In genomic region chr8:128357540-128358405, GRCm38 (mm10) we compare ENCODE assay signal across 8 mouse cellular contexts. TPM values are rescaled to one million over a fixed set of nuclear protein-coding genes. Genes with fewer than 3 reads are reported as not detected.
DNase-seq lines count a peak whose midpoint lies in the region; ATAC-seq and TF ChIP-seq lines count a peak whose summit lies in the region.

No protein-coding gene starts in this region.

- H3K27ac ChIP-seq in embryonic fibroblast, embryonic 13.5 days (ENCODE audit: insufficient read depth, low read length): peak overlapping the region; percentile 83
- peak overlapping the region; percentile 99 for H3K27ac ChIP-seq in heart, embryonic 14.5 days (replicated peaks in 1 of 2; ENCODE audit: control insufficient read depth in 1 of 2, insufficient read depth in 1 of 2, low read depth in 2 of 2, low read length in 2 of 2)
- H3K27ac ChIP-seq in liver, embryonic 13.5 days: peak overlapping the region; percentile 69

- ATAC-seq in heart, embryonic 14.5 days (ENCODE audit: insufficient number of reproducible peaks, insufficient read depth, low FRiP score, low read depth): no peak
- ATAC-seq in liver, embryonic 13.5 days (ENCODE audit: low read depth): peak; percentile 19

- H3K4me2 ChIP-seq in heart, embryonic 14.5 days (ENCODE audit: low read length): peak overlapping the region; percentile 96
- peak overlapping the region; percentile 68 for H3K4me2 ChIP-seq in liver, embryonic 13.5 days

- peak overlapping the region; percentile 100 for H3K9ac ChIP-seq in heart, embryonic 14.5 days (ENCODE audit: low read length)
- peak overlapping the region; percentile 47 for H3K9ac ChIP-seq in liver, embryonic 13.5 days

- H3K36me3 ChIP-seq in heart, embryonic 14.5 days (ENCODE audit: control insufficient read depth, insufficient read depth, low read length): no peaks in the 10 kb centered on the region
- no peaks in the 10 kb centered on the region for H3K36me3 ChIP-seq in liver, embryonic 13.5 days

- TF ChIP-seq CTCF in embryonic fibroblast, embryonic 13.5 days (IDR thresholded peaks at IDR 0.05; ENCODE audit: borderline replicate concordance, insufficient read depth, low read length): peak; percentile 57; the same call in 1 of the 2 replicates

- no peaks in the 10 kb centered on the region for H3K9me3 ChIP-seq in heart, embryonic 14.5 days (ENCODE audit: control insufficient read depth, low read length)
- no peaks in the 10 kb centered on the region for H3K9me3 ChIP-seq in liver, embryonic 13.5 days (replicated peaks)

- peaks cover 2% of the 10 kb centered on the region; the same call in 1 of the 2 replicates for H3K4me1 ChIP-seq in embryonic fibroblast, embryonic 13.5 days (ENCODE audit: control insufficient read depth, insufficient read depth, low read length)
- H3K4me1 ChIP-seq in heart, embryonic 14.5 days (ENCODE audit: control insufficient read depth in 2 of 2, insufficient read depth in 2 of 2, low read length in 2 of 2): peaks cover 3 to 13% of the 10 kb centered on the region in 2 experiments
- peaks cover 3% of the 10 kb centered on the region; the same call in 1 of the 2 replicates for H3K4me1 ChIP-seq in liver, embryonic 13.5 days (replicated peaks)

- peak; percentile 74 for DNase-seq in 416B (ENCODE audit: low read depth)
- peak; percentile 16 to 29 for DNase-seq in adrenal gland, postnatal 4 days (ENCODE audit: low spot score in 2 of 2)
- DNase-seq in kidney, postnatal 10 days: peak; percentile 86
- DNase-seq in liver, embryonic 13.5 days: no peak
- peak; percentile 77 for DNase-seq in neural tube, embryonic 10.5 days (ENCODE audit: extremely low spot score, low spot score)
- peak; percentile 64 for DNase-seq in telencephalon, adult 2 months (ENCODE audit: low read depth, low spot score)

- H3K27me3 ChIP-seq in heart, embryonic 14.5 days (ENCODE audit: control insufficient read depth, insufficient read depth, low read length): no peaks in the 10 kb centered on the region
- peaks cover 52% of the 10 kb centered on the region for H3K27me3 ChIP-seq in liver, embryonic 13.5 days

- WGBS in heart, embryonic 14.5 days: under 1% methylated on average over 29 of the region's 29 CpGs
- 1% methylated on average over 29 of the region's 29 CpGs for WGBS in liver, embryonic 13.5 days (ENCODE audit: insufficient replicate concordance)

- peak; percentile 66 for TF ChIP-seq POLR2A in embryonic fibroblast, embryonic 13.5 days (IDR thresholded peaks at IDR 0.05; ENCODE audit: low read depth, low read length)

- peak overlapping the region; percentile 68 for H3K4me3 ChIP-seq in embryonic fibroblast, embryonic 13.5 days (ENCODE audit: insufficient read depth, low read length)
- H3K4me3 ChIP-seq in heart, embryonic 14.5 days (ENCODE audit: control insufficient read depth in 1 of 2, insufficient read depth in 1 of 2, low read depth in 1 of 2, low read length in 2 of 2): peak overlapping the region; percentile 77 to 91
- H3K4me3 ChIP-seq in liver, embryonic 13.5 days (replicated peaks): peak overlapping the region; percentile 59

RNA-seq across cellular contexts. Expression of gene Nrp1, which starts 0.6 kb away (rescaled TPM):
- 100 to 1,000 TPM in 1 of 2 experiments, 10 to 100 TPM in 1; 95.7 to 115 TPM for total RNA-seq in adrenal gland, postnatal 4 days (2021)
- polyA plus RNA-seq in embryonic fibroblast, embryonic 13.5 days (2011; ENCODE audit: insufficient read length, low read depth, missing spikeins): 121 and 194 TPM in 2 replicates
- polyA plus RNA-seq in heart, embryonic 14.5 days (2014; fragmentation: Nextera tagmentation; extraction: Ambion mirVana): 126 and 127 TPM in 2 replicates
- 14.7 and 17.9 TPM in 2 replicates for polyA plus RNA-seq in liver, embryonic 13.5 days (2015; fragmentation: Nextera tagmentation; extraction: Ambion mirVana)
